Mouse (Mus musculus) kidney, adult 11 months (tissue): ENCODE data around the gene Krt9.

Source experiments
- DNase-seq: peaks from one replicate; pipeline ENCODE4 v3.0.0; 2022

The Krt9 gene

GRCm38 (mm10) chr11:100148615-100149330 is 44.3 kb downstream of the Krt9 start, which contains the start of gene Krt19:
Gene Krt19, minus strand, starts transcription at chr11:100148665.
- no peak for DNase-seq

GRCm38 (mm10) chr11:100147566-100148353 is 45.3 kb downstream of the Krt9 start:
- no peak for DNase-seq

GRCm38 (mm10) chr11:100145858-100146560 is 47.0 kb downstream of the Krt9 start:
- peak; percentile 11 for DNase-seq

- DNase-seq: peak; percentile 10
Measured at GRCm38 (mm10) chr11:100145104-100145503, 47.9 kb downstream of the Krt9 start.

GRCm38 (mm10) chr11:100140966-100141365 is 52.1 kb downstream of the Krt9 start:
- peak; percentile 28 for DNase-seq

GRCm38 (mm10) chr11:100139391-100139790 is 53.7 kb downstream of the Krt9 start:
- DNase-seq: no peak

GRCm38 (mm10) chr11:100138809-100139208 is 54.2 kb downstream of the Krt9 start:
- DNase-seq: no peak

GRCm38 (mm10) chr11:100137693-100138092 is 55.4 kb downstream of the Krt9 start:
- DNase-seq: no peak
